Mouse (Mus musculus) ES-E14 (cell line): ENCODE measurements around the gene Tubb1.

ENCODE experiments used
- CHD2 ChIP-seq: IDR thresholded peaks from 2 replicates; pipeline ENCODE4 v1.6.1; 2014; ENCODE audit warnings: mild to moderate bottlenecking, low read depth, low read length, inconsistent platforms
- MAFK ChIP-seq: IDR thresholded peaks from 2 replicates; pipeline ENCODE4 v1.6.1; 2014; ENCODE audit warnings: mild to moderate bottlenecking, low read depth, low read length, inconsistent platforms; ENCODE audit not compliant: insufficient read depth
- ZC3H11A ChIP-seq: IDR thresholded peaks from 2 replicates; pipeline ENCODE4 v1.6.1; 2012; ENCODE audit warnings: low read depth, mild to moderate bottlenecking, inconsistent platforms, low read length, borderline replicate concordance
- ZNF384 ChIP-seq: IDR thresholded peaks from 2 replicates; pipeline ENCODE4 v1.6.1; 2012; ENCODE audit warnings: low read depth, low read length, inconsistent platforms

DNA sequence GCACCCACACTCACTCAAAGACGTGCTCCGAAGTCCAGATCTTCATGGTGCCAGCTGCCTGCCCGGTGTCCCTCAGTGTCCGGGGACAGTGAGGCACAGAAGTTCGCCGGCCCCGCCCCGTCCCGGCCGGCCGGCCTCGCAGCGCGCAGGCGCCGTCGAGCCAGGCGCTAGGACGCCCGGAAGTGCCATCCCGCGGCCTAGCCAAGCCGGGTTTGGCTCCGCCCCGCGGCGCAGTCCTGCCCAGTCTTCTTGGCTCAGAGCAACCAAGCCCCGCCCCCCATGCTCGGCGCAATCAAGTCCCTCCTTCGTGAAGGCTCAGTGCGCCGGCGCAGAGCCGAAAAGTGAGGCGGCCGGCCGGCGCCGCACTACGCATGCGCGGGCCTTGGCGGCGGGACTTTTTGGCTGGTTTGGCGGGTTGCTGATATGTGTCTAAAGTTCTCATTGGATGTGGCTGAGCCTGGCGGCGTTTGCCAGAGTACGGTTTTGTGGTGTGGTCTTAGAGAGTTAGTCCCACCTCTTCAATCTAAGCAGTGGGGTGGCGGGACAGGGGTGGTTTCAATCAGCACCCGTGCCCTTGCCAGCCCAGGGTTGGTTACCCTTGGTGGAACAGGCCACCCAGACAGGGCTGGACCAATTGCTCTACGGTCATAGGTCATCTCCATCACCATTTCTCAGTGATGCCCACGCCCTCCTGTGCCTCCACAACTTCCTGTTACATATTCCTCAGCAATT, 22.5 kb downstream of the Tubb1 start, which contains the start of gene Prelid3b:
- TF ChIP-seq MAFK, result no peak
- TF ChIP-seq CHD2, result no peak
- no peak for TF ChIP-seq ZNF384
- no peak for TF ChIP-seq ZC3H11A
